Mouse (Mus musculus): ENCODE measurements at regions not wholly inside any gene's neighbourhood (a gene's known extent, or its start where the extent isn't known, plus 50 kb on each side); places are given as distances from the start of the nearest gene placed in this dataset.

DNA sequence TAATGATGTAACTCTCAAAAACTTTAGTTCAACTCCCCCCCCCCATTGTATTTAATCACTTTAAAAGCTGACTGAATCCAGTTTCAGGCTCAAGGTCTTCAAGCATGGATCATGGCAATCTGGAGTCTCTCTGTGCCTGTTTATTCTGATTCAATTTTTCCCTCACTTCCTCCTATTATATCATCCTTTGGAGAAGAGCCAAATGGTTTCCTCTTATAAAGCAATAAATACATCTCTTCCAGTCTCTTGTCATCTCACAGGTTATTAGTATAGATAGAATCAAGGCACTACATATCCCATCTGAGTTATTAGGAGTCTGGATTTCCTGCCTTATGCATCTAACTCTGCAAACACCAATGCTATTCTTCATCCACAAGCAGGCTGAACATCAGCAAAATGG lies 530.2 kb upstream of the Pdcd1 start:
- no peak for DNase-seq (ENCODE audit: low spot score in 2 of 2)

DNA sequence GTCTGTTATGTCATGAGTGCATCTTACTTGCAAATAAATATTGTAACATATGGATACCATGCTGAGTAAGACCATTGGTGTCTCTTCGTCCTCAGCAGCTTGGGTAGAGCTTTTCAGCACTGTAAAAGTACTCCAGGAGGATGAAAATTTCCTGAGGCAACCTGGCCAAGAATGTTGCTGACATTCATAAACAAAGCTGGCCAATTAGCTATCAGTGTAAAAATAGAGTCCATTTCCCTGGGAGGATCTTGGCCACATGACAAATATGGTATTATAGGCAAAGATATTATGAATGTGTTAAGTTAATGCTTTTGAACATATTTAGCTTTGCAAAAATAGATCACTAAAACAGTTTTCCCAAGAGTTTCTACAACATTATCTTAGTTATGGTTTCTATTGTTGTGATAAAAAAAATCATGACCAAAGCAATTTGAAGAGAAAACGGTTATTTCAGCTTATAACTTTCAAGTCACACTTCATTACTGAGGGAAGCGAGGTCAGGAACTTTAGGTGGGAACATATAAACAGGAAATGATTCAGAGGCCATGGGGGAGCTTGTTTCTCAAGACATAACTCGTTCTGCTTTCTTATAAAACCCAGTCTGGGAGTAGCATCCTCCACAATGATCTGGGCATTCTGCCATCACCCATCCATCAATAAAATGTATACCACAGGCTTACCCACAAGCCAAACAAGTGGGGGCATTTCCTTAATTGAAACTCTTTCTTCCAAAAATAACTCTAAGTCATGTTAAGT lies 529.5 kb upstream of the Pdcd1 start:
- no peak for DNase-seq (ENCODE audit: low spot score in 2 of 2)

DNA sequence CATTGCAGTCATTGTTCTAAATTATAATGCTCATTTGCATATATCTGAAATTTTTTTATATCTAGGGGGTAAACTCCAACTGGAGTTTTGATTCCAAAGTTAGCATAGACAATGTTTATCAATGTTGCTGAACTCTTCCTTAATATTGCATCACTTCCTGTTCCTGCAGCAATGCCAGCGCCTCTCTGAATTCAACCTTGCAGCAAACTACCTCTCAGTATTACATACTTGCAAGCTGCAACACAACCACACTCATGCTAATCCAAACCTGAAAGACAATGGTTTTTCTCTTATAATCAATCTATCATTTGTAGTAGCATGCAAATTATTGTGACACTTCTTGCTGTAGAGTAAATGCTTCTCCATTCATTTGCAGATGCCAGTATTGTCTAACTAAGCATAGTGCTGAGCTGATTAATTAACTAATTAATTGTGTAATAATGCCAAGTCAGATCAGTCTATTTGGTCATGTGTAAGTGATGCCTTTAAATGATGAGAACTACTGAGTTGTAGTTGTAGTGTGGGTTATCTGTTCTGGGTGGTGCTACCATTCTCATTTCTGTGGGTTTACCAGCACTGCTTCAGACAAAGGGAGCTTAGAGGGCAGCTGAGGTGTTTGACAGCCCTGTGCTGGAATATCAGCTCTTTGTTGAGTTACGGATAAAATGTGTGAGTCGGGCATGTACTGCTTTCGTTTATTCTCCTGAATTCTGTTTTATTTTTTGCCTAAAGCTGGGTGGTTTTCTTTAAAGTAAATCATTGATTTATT lies 480.6 kb upstream of the Pdcd1 start:
- no peak for DNase-seq (ENCODE audit: low spot score in 2 of 2)

DNA sequence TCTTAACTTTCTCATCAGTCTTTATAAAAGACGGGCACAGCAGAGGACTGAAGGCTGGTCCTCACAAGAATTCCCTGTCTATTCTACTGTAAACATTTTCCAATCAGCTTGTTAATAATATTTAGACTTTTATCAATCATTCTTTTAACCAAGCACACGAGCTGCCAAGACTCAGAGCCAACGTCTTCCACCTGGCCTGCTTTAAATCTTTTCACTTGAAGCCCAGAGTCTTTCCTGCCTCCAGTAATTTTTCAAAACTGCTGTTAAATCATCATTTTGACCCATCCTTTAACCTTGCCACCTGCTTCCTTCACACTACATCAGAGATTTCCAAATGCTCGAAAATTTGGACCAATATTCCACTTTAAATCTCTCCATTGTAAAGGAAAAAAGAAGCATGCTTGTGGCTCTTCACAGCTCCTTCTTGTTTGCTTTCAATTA lies 451.7 kb upstream of the Pdcd1 start:
- no peak for DNase-seq (ENCODE audit: low spot score in 2 of 2)

DNA sequence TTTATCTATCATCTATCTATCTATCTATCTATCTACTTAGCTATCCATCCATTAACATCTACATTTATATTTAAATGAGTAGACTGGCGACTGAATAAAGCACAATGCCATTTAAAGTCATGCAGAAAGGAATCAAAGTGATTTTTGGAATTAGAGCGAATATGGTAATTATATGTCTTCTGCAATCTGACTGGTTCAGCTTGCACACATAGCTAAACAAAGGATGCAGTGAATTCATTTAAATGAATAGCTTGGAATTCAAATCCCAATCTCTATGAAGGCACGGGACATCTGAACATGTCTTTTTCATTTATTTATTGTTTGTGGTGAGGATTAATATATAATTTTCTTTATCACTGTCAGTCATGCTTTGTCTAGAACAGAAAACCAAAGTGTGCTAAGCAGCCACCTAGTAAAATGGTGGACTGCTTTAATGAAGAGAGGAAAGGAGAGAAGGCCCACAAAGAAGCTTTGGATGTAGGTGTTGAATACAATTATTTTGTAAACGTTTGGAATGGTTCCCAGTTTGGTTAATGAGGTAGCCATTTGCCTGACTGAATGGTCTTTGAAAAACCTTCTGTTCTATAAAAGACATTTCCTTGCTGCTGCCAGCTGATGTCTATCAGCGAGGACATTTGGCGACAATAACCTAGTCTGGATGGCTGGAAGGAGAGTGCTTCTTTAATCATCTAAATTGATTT lies 451.2 kb upstream of the Pdcd1 start:
- DNase-seq (ENCODE audit: low spot score in 2 of 2), result no peak

DNA sequence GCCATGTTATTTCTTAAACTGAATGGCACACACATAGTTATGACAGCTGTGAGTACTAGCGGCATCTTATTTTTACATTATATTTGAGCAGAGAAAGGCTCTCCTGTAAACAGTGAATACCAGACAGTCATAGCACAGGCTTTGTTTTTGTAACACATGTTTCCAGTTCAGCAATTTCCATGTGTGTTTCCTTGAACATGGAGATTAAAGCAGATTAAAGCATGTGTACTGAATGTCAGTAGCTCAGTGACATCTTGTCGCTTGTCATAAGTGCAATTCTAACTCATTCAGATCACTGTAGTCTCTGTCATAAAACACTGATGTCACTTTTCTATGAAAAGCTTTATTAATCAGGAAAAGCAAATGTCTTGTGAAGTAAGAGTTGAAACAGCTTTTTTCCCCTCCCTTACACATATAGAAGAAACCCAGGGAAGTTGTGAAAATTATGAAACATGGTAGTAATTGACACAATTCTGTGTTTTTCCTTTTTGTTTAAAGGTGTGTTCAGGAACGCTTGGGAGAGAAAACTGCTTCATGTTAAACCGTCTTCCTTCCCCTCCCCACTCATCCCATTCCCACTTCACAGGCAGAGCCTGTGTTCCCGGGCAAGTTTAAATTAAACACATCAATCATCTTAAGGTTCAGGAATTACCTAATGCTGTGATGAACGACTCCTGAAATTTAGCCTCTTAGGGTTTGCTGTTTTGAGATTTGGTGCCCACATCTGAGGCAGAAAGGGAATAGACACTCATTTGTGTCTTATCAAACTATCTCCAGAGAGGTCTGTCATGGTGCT lies 449.9 kb upstream of the Pdcd1 start:
- no peak for DNase-seq (ENCODE audit: low spot score in 2 of 2)

DNA sequence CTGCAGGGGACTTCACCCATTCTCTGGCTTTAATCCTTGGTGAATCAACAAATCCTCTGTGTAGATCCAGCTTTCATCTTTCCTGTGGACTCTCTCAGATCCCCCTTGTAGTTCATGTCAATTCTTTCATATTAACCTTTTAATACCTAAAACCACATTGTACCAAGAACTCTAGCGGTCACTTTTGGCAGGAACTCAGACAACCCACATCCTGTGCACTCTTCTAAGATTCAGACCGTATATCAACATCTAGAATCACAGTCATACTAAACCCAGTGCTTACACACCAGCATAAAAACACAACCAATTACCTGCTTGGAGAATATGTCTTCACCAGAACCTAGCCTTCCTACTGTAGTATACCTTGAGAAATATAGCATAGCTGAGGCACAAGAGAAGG lies 444.6 kb upstream of the Pdcd1 start:
- no peak for DNase-seq (ENCODE audit: low spot score in 2 of 2)

DNA sequence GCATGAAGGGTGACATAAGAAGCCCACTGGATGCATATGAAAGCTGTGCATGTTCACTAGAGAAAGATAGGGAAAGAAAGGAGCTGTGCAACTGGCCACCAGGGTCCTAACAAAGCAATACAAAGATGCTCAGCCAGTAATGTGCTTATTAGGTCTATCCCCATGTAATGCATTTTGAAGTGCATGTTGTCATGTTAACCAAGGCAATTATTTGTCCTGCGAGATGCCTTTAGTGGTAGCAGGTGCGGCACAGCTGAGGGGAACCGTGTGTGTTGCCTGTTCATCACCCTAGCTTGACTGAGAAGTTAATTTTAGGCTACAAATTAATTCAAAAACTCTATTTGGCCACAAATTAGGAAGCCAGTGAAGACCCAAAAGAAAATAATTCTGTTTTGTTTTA lies 444.0 kb upstream of the Pdcd1 start:
- DNase-seq (ENCODE audit: low spot score in 2 of 2), result no peak

DNA sequence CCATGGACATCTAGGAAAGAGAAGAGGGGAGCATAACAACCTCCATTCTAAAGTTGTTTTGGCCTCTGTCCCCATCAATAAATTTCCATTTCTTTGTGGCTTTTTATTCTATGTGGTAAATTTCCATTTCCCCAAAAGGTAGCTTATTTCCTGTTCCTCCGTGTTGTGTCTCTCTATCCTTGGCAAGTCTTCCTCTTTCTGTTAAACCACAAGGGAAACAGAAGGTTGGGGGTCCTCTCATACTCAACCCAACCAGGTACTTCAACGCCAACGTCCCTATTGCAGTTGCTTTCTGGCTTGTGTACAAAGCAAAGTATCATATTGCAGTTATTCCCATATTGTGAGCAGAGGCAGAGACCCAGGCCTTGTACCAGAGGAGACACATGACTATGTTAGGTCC lies 434.7 kb upstream of the Pdcd1 start:
- no peak for DNase-seq (ENCODE audit: low spot score in 2 of 2)

DNA sequence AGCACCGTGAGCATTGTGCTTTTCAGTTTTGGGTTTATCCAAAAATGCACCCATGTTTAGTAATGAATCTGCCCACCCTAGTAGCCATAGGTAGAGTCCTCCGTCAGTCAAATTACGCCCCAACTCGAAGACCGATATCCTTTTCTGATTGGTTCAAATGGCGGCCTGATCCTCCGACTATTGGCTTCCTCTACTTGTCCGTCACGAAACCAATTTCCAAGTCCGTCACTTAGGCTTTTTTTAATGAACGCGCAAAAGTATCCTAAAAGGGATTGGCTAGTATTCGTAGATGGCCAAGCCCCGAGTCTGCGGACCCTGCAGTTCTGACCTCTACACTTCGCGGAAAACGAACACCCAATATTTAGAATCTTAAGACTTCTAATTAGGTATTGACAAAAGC lies 417.5 kb upstream of the Pdcd1 start:
- DNase-seq (ENCODE audit: low spot score in 2 of 2), result peak in 1 of 2 experiments; percentile 15

DNA sequence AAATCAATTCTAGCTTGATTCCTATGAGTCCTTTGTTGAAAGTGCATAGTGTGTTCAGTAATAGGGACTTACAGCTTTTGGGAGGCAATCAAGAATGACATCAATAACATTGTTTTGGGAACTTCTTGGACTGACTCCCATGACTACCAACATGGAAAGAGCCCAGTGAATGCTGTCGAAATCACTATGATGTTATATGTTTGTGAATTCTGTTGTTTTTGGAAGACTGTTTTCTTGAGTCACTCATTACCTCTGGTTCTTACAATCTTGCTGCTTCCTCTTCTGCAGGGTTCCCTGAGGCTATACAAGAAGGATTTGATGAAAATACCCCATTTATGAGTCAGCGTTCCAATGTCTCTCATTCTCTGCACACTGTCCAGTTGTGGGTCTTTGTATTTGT lies 371.4 kb upstream of the Pdcd1 start:
- no peak for DNase-seq (ENCODE audit: low spot score in 2 of 2)

DNA sequence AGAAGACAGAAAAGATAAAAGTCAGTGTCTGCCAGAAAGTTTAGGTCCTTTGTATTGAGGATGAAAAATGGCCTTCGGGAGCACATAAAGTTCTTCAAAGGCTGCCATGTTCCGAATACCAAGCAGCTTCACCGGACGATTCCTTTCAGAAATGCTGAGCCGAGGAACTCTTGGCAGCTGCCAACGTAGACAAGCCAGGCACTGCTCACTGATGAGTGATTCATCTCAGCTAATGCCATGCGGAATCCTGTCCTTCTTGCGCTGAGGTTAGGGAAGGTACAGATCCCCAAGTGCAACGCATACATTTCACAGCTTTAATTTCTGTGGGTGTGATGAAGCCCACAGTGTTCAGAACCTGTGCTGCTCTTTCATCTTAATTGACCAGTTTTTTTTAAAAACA lies 360.7 kb upstream of the Pdcd1 start:
- no peak for DNase-seq (ENCODE audit: low spot score in 2 of 2)

DNA sequence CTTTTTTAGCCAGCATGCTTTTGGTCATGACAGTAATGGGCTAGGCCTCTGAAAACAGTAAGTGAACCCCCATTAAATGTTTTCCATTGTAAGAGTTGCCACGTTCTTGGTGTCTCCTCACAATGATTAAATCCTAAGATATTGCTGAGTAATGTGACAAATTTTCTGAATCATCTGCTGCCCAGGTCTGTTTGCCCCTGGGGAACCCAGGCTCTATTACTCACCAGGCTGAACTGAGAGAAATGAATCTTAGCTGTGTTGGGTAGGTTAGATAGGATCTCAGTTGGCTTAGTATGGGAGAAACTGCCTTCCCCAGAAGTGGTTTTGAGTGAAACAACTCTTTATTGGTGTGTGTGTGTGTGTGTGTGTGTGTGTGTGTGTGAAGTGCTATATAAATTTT lies 314.3 kb upstream of the Pdcd1 start:
- DNase-seq (ENCODE audit: low spot score in 2 of 2), result no peak

DNA sequence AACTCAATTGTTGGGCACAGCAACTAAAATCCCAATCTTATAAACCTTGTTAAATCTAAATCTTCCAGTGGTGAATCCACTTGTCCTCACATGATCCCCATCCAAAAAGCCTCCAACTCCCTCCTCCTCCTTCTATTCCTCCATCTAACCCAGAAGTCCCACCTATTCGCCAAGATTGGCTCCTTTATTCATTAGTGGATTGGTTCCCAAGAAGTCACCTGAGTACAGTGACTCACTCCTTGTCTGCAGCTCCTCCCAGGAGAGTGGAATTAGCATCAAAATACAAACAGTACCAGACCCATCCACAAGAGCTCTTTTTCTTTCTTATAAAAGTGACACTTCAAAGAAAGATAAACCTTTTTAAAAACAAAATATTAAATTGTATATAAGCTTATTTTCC lies 304.6 kb upstream of the Pdcd1 start:
- DNase-seq (ENCODE audit: low spot score in 2 of 2), result no peak

DNA sequence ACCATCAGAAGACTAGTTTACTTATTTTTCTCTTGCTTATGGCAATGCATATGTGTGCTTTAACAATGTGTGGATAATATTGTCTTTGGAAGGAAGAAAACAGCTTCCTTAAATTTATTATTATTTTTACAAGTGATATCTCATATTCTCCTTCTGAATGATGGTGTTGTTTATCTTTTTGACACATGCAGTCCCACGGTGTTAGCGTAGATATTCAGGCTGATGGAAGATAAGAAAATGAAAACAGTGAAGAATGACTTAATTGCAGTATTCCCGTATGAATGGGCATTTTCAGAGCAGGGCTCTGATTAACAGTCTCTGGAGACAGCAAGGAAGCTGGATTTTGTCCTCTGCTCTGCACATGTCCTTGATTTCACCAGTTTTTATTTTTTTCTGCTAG lies 303.5 kb upstream of the Pdcd1 start:
- DNase-seq (ENCODE audit: low spot score in 2 of 2), result no peak

DNA sequence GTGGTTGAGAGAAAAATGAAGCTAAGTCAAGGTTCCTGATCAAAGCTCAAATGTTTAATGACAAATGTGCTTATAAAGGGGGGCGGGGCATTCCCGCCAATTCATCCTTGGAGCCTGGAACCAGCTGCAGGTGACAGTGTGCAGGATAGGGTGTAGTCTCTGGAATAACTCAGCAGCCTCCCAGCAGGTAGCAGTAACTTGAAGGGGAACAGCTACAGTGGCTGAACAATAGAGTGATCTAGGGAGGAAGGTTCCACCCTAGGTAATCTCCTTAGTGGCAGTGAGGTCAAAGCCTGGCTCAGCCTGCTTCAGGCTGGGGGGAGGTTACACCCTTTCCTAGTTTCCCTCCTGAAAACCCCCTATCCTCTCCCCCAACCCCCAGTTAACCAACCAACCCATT lies 290.2 kb upstream of the Pdcd1 start:
- DNase-seq (ENCODE audit: low spot score in 2 of 2), result no peak

DNA sequence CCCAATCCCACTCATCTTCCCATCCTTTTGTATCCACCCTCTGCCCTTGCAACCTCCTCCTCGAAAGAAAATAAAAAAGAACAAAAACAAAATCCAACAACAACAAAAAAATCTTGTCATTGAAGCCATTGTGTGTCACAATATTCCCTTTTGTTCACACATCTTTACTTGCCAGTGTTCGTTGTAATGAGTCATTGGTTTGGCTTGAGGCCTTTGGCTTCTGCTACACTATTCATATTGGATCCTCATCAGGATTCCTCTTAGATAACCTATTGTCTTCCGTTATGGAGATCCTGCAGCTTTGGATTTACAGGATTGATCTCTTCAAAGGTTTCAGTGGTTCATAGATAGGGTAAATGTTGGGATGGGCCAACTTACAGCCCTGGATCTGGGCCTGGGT lies 288.9 kb upstream of the Pdcd1 start:
- DNase-seq (ENCODE audit: low spot score in 2 of 2), result no peak

DNA sequence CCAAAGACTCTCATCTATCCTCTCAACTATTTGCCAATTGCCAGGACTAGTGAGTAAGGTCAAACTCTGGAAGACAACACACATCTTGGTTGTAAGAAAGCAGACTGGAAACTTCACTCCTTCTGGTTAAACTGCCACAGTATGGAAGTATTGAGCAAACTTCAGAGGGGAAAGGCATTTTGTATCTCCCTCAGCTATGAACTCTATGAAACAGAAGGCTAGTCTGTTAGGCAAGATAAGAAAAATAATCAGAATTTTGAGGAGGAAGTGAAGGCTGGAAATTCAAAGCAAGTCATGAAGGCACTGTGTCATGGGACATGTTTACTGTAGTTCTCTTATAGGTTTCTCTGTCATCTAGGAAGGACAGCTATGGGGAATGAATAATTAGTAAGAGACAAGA lies 265.7 kb upstream of the Pdcd1 start:
- DNase-seq (ENCODE audit: low spot score in 2 of 2), result no peak

DNA sequence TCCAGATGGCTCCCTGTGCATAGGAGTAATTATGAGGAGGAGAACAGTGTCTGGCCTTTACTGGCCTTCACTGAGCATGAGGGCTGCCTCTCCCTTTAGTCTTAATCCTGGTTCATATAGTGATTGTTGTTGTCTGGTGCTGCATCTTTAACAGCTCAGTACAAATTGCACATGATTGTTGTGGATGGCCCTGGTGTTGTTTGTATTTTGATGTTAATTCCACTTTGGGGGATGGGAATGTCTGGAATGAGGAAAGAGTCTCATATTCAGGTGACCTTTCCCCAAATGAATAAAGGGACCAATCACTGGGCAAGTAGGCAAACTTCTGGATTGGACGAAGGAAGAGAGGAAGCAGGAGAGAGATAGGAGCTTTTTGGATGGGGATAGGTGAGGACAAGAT lies 246.0 kb upstream of the Pdcd1 start:
- no peak for DNase-seq (ENCODE audit: low spot score in 2 of 2)

DNA sequence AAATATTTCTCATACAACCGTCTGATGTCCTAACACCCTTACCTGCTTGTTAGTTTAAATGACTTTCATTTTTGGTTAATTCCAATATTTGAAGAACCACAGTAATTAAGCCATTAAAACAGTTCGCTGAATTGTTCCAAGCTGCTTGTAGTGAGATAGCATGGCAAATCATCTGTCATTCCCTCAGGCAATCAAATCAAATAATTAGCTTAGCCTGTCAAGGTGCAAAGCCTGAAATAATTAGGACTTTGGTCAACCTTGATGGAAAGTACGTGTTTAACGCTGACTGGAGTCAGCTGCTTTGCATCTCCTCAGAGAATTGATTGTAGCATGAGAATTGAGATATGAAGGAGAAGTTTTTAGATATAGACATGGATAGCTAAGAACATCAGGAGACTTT lies 220.2 kb upstream of the Pdcd1 start:
- DNase-seq (ENCODE audit: low spot score in 2 of 2), result no peak

DNA sequence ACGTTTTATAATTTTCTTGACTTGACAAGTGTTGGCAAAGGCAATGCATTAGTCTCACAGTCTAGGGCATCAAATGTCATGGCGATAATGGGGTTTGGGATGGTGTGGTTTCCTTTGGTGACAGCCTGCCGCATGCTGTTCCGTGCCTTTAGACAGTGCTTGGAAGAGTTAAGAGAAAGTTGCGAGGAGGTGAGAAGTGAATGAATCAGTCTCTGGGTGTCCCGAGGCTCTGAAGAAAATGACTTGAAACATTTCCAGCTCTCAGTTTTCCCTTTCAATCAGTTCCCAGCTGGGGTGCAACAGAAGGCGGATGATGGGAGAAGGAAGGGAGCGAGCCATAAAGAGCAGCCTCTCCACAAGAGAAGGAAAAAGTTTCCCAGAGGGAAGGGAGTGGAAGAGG lies 211.0 kb upstream of the Pdcd1 start:
- no peak for DNase-seq (ENCODE audit: low spot score in 2 of 2)

DNA sequence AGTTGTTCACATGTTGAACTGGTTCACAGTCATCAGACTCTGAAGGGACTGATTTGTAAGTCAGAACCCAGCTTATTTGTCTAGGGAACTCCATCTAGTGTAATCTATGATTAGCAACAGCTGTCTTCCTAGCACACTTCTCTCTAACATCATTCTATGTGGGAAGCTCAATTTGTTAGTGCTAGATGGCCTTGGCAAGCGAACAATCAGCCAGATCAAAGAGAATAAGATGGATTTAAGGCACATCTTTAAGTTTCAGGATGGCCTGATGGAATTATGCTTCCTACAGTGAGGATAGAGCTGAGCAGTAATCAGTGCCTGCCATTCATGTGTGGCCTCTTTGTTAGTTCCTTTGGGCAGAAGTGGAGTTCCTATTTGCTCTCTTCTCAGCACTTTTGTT lies 183.1 kb upstream of the Pdcd1 start:
- DNase-seq (ENCODE audit: low spot score in 2 of 2), result no peak

Data from gastrocnemius, adult 8-10 months (tissue).